25 mouse cellular contexts compared by ENCODE assay signal in the genomic region with DNA sequence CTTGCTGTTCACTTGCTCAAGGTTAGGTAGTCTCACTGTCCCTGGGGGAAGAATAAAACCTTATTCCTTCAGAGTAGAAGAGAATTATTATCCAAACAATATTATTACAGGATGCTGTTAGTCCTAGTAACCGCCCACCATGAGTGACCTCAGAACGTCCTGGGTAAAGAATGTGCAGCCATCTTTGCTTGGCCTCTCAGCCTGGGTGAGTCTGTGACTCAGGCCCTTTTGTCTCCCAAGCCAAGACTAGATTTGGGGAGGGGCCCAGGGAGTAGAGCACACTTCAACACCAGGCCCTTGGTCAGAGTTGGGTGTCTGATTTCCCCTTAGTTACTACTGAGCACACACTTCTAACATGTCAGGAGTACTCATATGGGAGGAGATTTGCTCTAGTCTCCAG. TPM values are rescaled to one million over a fixed set of nuclear protein-coding genes. Genes with fewer than 3 reads are reported as not detected.
DNase-seq lines count a peak whose midpoint lies in the region; ATAC-seq lines count a peak whose summit lies in the region.
"Had no signal": no experiment of that assay in that cellular context is flagged by ENCODE, and none has a peak within 500 bp of the region (broad histone marks: within the 10 kb centered on the region; RNA-seq: fewer than 3 reads in every experiment).

No protein-coding gene starts in this region.

- H3K4me2 ChIP-seq in hindbrain, embryonic 13.5 days, result no peak overlapping the region
- H3K4me2 ChIP-seq: embryonic facial prominence, embryonic 13.5 days; embryonic facial prominence, embryonic 15.5 days; forebrain, embryonic 12.5 days had no signal

- H3K9me3 ChIP-seq in hindbrain, embryonic 13.5 days, result no peaks in the 10 kb centered on the region
- H3K9me3 ChIP-seq: embryonic facial prominence, embryonic 13.5 days; embryonic facial prominence, embryonic 15.5 days; forebrain, embryonic 10.5 days; forebrain, embryonic 12.5 days had no signal

- DNase-seq in ES-CJ7 (ENCODE audit: low read depth, low spot score) (peak; percentile 27), R1 (ENCODE audit: low read depth, low spot score) (peak; percentile 34)
- DNase-seq in adrenal gland, adult 2 months, result no peak
- no peak for DNase-seq in embryo, embryonic 10 days (ENCODE audit: low spot score)
- DNase-seq: adrenal gland, postnatal 10 days; adrenal gland, postnatal 36 days; B cell, adult 2 months; cerebellum, adult 11-12 months; cerebellum, adult 2 months; cerebellum, postnatal 10 days; cerebellum, postnatal 25 days; embryo, embryonic 11 days had no signal

- H3K27ac ChIP-seq in hindbrain, embryonic 13.5 days, result no peak overlapping the region
- H3K27ac ChIP-seq: embryonic facial prominence, embryonic 13.5 days; embryonic facial prominence, embryonic 15.5 days; forebrain, embryonic 10.5 days; forebrain, embryonic 12.5 days had no signal

- H3K36me3 ChIP-seq in hindbrain, embryonic 13.5 days, result no peaks in the 10 kb centered on the region
- H3K36me3 ChIP-seq: embryonic facial prominence, embryonic 13.5 days; embryonic facial prominence, embryonic 15.5 days; forebrain, embryonic 10.5 days; forebrain, embryonic 12.5 days had no signal

- H3K4me3 ChIP-seq in hindbrain, embryonic 13.5 days, result no peak overlapping the region
- H3K4me3 ChIP-seq: embryonic facial prominence, embryonic 13.5 days; embryonic facial prominence, embryonic 15.5 days; erythroblast, embryonic 14.5 days; forebrain, embryonic 10.5 days; forebrain, embryonic 12.5 days had no signal

- 69% methylated on average over 2 of the region's 2 CpGs for WGBS in hindbrain, embryonic 13.5 days

- H3K9ac ChIP-seq in hindbrain, embryonic 13.5 days, result no peak overlapping the region
- H3K9ac ChIP-seq: embryonic facial prominence, embryonic 13.5 days; embryonic facial prominence, embryonic 15.5 days; forebrain, embryonic 12.5 days had no signal

- ATAC-seq in hindbrain, embryonic 13.5 days (ENCODE audit: low FRiP score), result no peak
- ATAC-seq: activated CD4-positive, CD25-positive, alpha-beta regulatory T cell, adult 4 months; CD4-positive, CD25-positive, alpha-beta regulatory T cell, adult 4 months; forebrain, embryonic 14.5 days; forebrain, embryonic 16.5 days; Patski had no signal

- no peaks in the 10 kb centered on the region for H3K27me3 ChIP-seq in hindbrain, embryonic 13.5 days

- H3K4me1 ChIP-seq in hindbrain, embryonic 13.5 days (replicated peaks), result peaks cover 3% of the 10 kb centered on the region
- H3K4me1 ChIP-seq: embryonic facial prominence, embryonic 13.5 days; embryonic facial prominence, embryonic 15.5 days had no signal

RNA-seq across cellular contexts. Expression of gene Sfrp5, which starts 12.5 kb away (rescaled TPM):
- 4.4 and 4.6 TPM in 2 replicates for polyA plus RNA-seq in hindbrain, embryonic 13.5 days (2015; fragmentation: Nextera tagmentation; extraction: Ambion mirVana)
- 1 to 10 TPM; 2.7 to 3.9 TPM for total RNA-seq in adrenal gland, adult 2 months (2021)
- 11.5 and 22.6 TPM in 2 replicates for polyA plus RNA-seq in adrenal gland, adult 2 months (2012; rRNA removed)
- total RNA-seq: CH12.LX, MEL had no signal
- polyA plus RNA-seq: activated CD4-positive, CD25-positive, alpha-beta regulatory T cell, adult 4 months; CD4-positive, CD25-positive, alpha-beta regulatory T cell, adult 4 months; erythroblast, embryonic 14.5 days had no signal

RNA-seq across cellular contexts. Expression of gene Golga7b, which starts 32.8 kb away (rescaled TPM):
- polyA plus RNA-seq in hindbrain, embryonic 13.5 days (2015; fragmentation: Nextera tagmentation; extraction: Ambion mirVana), result 38.8 and 40.0 TPM in 2 replicates
- total RNA-seq in adrenal gland, adult 2 months (2021), result 1 to 10 TPM in 1 of 2 experiments, under 1 TPM in 1; 0.69 to 1.3 TPM
- 1.1 and 2.8 TPM in 2 replicates for polyA plus RNA-seq in adrenal gland, adult 2 months (2012; rRNA removed)
- polyA plus RNA-seq: activated CD4-positive, CD25-positive, alpha-beta regulatory T cell, adult 4 months; erythroblast, embryonic 14.5 days had no signal

RNA-seq across cellular contexts. Expression of gene Zfyve27, which starts 50.9 kb away (rescaled TPM):
- 55.3 and 58.7 TPM in 2 replicates for polyA plus RNA-seq in hindbrain, embryonic 13.5 days (2015; fragmentation: Nextera tagmentation; extraction: Ambion mirVana)
- 10 to 100 TPM; 43.6 to 47.9 TPM for total RNA-seq in adrenal gland, adult 2 months (2021)
- 37.6 and 49.2 TPM in 2 replicates for polyA plus RNA-seq in adrenal gland, adult 2 months (2012; rRNA removed)

Comparison
In these comparisons a context has a peak if more than half of its experiments do, and no peak if none do; other contexts are left out.
1. DNase-seq: peak in ES-CJ7 (single experiment) and R1 (single experiment); none in adrenal gland, adult 2 months (single experiment) and embryo, embryonic 10 days (single experiment).
2. RNA of gene Golga7b, which starts 32.8 kb away (polyA plus RNA-seq): 38.8 to 40.0 TPM in hindbrain, embryonic 13.5 days; 1.1 to 2.8 TPM in adrenal gland, adult 2 months; every median in the first group is over 10 times any median in the second.